Mouse (Mus musculus) spleen, adult 2 months (tissue): ENCODE results near the gene Polk. TPM values are rescaled to one million over a fixed set of nuclear protein-coding genes. Genes with fewer than 3 reads are reported as not detected.

ENCODE experiments used
- DNase-seq, 2 experiments: peaks; one replicate each; pipeline versions ENCODE4 v3.0.0 to v3.0.0-alpha.2; 2012 to 2021; ENCODE audit warnings: low spot score in 2 of 2, low read depth in 1 of 2
- H3K27ac ChIP-seq: fragments of 200-500 bp; 2 replicates; pipeline ENCODE4 v1.5.1; 2012; ENCODE audit warnings: low read length, inconsistent platforms; ENCODE audit not compliant: insufficient read depth
- H3K27me3 ChIP-seq: fragments of 200-500 bp; 2 replicates; pipeline ENCODE4 v1.6.1; 2012; ENCODE audit warnings: mild to moderate bottlenecking, moderate library complexity, low read length, inconsistent platforms; ENCODE audit not compliant: control insufficient read depth, insufficient read depth
- H3K36me3 ChIP-seq: fragments of 200-500 bp; 2 replicates; pipeline ENCODE4 v1.6.1; 2012; ENCODE audit warnings: mild to moderate bottlenecking, low read length, inconsistent platforms; ENCODE audit not compliant: control insufficient read depth, insufficient read depth
- H3K4me1 ChIP-seq: fragments of 200-500 bp; 2 replicates; pipeline ENCODE4 v1.6.1; 2011; ENCODE audit warnings: inconsistent platforms; ENCODE audit not compliant: control insufficient read depth, insufficient read depth, insufficient read length
- H3K4me3 ChIP-seq: fragments of 200-500 bp; 2 replicates; pipeline ENCODE4 v1.5.1; 2011; ENCODE audit warnings: mild to moderate bottlenecking, inconsistent platforms; ENCODE audit not compliant: insufficient read depth, insufficient read length; ENCODE audit errors: extremely low read depth
- CTCF ChIP-seq: fragments of 200-500 bp; IDR thresholded peaks from 2 replicates; pipeline ENCODE4 v1.5.1; 2011; ENCODE audit warnings: mild to moderate bottlenecking, inconsistent platforms; ENCODE audit not compliant: insufficient read depth, insufficient read length, insufficient replicate concordance; ENCODE audit errors: extremely low read depth
- POLR2A ChIP-seq: fragments of 200-500 bp; IDR thresholded peaks from 2 replicates; pipeline ENCODE4 v1.6.1; 2011; ENCODE audit warnings: low read depth, low read length, inconsistent platforms
- WGBS: fragments of 180-500 bp; shearing (Covaris S2); methylation state at CpG from one replicate; pipeline ENCODE4 v1.1.7; 2018; 5-methylcytosine and 5-hydroxymethylcytosine counted together
- polyA plus RNA-seq: library from polyadenylated mRNA; depleted of rRNA; stranded (reverse); fragments of >200 nt; gene quantifications from 2 replicates; pipeline ENCODE4 v1.2.3, GENCODE M21; 2012

Gene Polk
- polyA plus RNA-seq, 1 experiment = 0.97 TPM

DNA sequence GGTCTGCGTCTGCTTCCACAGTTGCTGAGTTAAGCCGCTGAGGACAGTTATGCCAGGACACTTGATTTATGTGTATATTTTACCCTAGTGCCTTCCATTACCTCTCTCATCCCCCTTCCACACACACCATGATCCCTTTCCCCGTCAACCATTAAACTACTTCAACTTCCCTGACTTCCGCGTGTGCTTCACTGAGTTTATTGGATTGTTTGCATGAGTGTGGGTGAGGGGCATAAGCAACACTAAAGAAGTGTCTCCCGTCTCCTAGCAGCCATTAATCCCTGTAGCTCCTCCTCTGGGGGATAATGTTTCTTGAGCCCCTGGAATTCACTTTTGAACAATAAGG is 28.6 kb upstream of the Polk start:
- Histone ChIP-seq H3K27ac (no peak overlapping the region), H3K4me1 (no peaks in the 10 kb centered on the region), H3K4me3 (no peak overlapping the region), H3K36me3 (peaks cover 2% of the 10 kb centered on the region), H3K27me3 (no peaks in the 10 kb centered on the region)
- TF ChIP-seq POLR2A (no peak), CTCF (no peak)
- DNase-seq = no peak
- 96% methylated on average over 6 of the region's 6 CpGs for WGBS

DNA sequence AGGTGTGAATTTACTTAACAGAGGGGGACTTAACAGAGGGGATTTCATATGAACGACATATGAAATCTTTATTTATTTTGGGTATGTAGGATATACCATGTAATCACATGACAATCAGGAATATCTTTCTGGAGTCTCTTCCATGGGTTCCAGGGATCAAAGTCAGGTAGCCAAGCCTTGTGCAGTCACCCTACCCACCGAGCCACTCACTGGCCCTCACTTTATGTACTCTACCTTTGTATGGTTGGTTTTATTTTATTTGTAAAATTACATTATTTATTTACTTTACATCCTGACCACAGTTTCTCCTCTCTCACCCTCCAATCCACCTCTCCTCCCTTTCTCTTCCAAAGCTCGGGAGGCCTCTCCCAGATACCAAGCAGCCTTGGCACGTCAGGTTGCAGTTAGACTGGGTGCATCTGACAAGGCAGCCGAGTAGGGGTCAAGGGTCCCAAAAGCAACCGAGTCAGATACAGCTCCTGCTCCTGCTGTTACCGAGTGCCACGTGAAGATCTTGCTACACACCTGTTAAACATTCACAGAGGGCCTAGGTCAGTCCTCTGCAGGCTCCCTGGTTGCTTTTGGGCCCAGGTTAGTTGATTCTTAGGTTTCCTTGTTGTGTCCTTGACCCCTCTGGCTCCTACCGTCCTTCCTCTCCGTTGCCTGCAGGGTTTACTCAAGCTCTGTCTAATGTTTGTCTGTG is 28.1 kb upstream of the Polk start:
- no peak overlapping the region for H3K27ac ChIP-seq
- no peaks in the 10 kb centered on the region for H3K27me3 ChIP-seq
- WGBS = 92% methylated on average over 10 of the region's 10 CpGs

GRCm38 (mm10) chr13:96567977-96568376 is 25.6 kb upstream of the Polk start:
- H3K27me3 ChIP-seq = no peaks in the 10 kb centered on the region
- 82% methylated on average over 6 of the region's 6 CpGs for WGBS
- no peak overlapping the region for H3K27ac ChIP-seq
- TF ChIP-seq POLR2A (no peak), CTCF (no peak)
- H3K4me1 ChIP-seq = no peaks in the 10 kb centered on the region
- peaks cover 2% of the 10 kb centered on the region for H3K36me3 ChIP-seq
- H3K4me3 ChIP-seq = no peak overlapping the region
- DNase-seq = no peak

More for the DNA sequence above, 28.1 kb upstream of the Polk start:
- Histone ChIP-seq H3K4me3 (no peak overlapping the region), H3K36me3 (peaks cover 2% of the 10 kb centered on the region), H3K4me1 (no peaks in the 10 kb centered on the region)
- no peak for TF ChIP-seq POLR2A
- TF ChIP-seq CTCF = no peak
- DNase-seq = no peak

- H3K36me3 ChIP-seq = no peaks in the 10 kb centered on the region; the same call in 1 of the 2 replicates
- DNase-seq = no peak
- H3K27ac ChIP-seq = no peak overlapping the region
- H3K4me3 ChIP-seq = no peak overlapping the region
- H3K4me1 ChIP-seq = no peaks in the 10 kb centered on the region
- no peaks in the 10 kb centered on the region for H3K27me3 ChIP-seq
- no peak for TF ChIP-seq CTCF
- TF ChIP-seq POLR2A = no peak
- 82% methylated on average over 3 of the region's 3 CpGs for whole genome bisulfite sequencing
These were observed 12.7 kb upstream of the Polk start for GRCm38 (mm10) chr13:96555099-96555498.

DNA sequence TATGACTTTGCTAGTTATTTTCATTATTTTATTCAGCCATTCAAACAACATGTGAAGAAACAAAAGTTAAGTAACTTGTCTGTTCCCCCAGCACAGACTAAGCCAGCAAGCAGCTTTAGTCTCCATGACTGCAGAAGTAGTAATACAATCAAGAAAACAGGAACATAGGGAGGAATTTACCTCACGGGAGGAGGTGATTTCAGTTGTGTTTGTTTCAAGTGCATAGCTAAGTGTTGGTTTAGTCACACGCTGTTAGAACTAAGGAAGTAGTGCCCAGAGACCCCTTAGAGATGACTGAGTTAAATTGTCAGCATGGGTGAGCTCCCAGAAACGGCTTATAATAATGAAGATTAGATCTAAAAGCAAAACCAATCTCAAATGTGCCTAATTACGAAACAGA is 5.6 kb upstream of the Polk start:
- 0 out of 2 replicates have a peak, but pooled peaks cover 5% of the 10 kb centered on the region for H3K4me1 ChIP-seq
- H3K36me3 ChIP-seq = peaks cover 1% of the 10 kb centered on the region; the same call in 1 of the 2 replicates
- TF ChIP-seq POLR2A (no peak), CTCF (no peak)
- WGBS = 49% methylated on average over 4 of the region's 4 CpGs
- H3K27me3 ChIP-seq = no peaks in the 10 kb centered on the region
- no peak for DNase-seq
- H3K27ac ChIP-seq = no peak overlapping the region
- no peak overlapping the region for H3K4me3 ChIP-seq

GRCm38 (mm10) chr13:96547250-96547649 is 4.9 kb upstream of the Polk start:
- Histone ChIP-seq H3K27me3 (no peaks in the 10 kb centered on the region), H3K27ac (no peak overlapping the region), H3K4me3 (no peak overlapping the region), H3K36me3 (peaks cover 1% of the 10 kb centered on the region; the same call in 1 of the 2 replicates), H3K4me1 (peaks cover 5% of the 10 kb centered on the region; the same call in 1 of the 2 replicates)
- DNase-seq = no peak
- WGBS = 55% methylated on average over 1 of the region's 1 CpGs
- no peak for TF ChIP-seq CTCF
- TF ChIP-seq POLR2A = no peak

GRCm38 (mm10) chr13:96544506-96544905 is 2.1 kb upstream of the Polk start:
- whole genome bisulfite sequencing = 72% methylated on average over 2 of the region's 2 CpGs
- peaks cover 5% of the 10 kb centered on the region; the same call in 1 of the 2 replicates for H3K4me1 ChIP-seq
- no peaks in the 10 kb centered on the region for H3K27me3 ChIP-seq
- peaks cover 1% of the 10 kb centered on the region; the same call in 1 of the 2 replicates for H3K36me3 ChIP-seq
- H3K4me3 ChIP-seq = no peak overlapping the region
- peak in 1 of 2 experiments; percentile 18 for DNase-seq
- no peak overlapping the region for H3K27ac ChIP-seq
- TF ChIP-seq CTCF = no peak
- no peak for TF ChIP-seq POLR2A
